Mouse (Mus musculus) urinary bladder, postnatal 10 days (tissue): Measurements from ENCODE around the gene Impg2.

Source experiments
- DNase-seq: peaks from one replicate; pipeline ENCODE4 v3.0.0; 2022; ENCODE audit warnings: low spot score

Gene Impg2

GRCm38 (mm10) chr16:56204051-56204450 is at the start of gene Impg2:
TSS of gene Impg2 (plus strand) at chr16:56204313.
- no peak for DNase-seq

- DNase-seq, result no peak
Observed at GRCm38 (mm10) chr16:56163466-56163865, 40.6 kb upstream of the Impg2 start.

- DNase-seq, result no peak
Observed at GRCm38 (mm10) chr16:56170247-56170646, 33.9 kb upstream of the Impg2 start.

- DNase-seq, result no peak
Observed at GRCm38 (mm10) chr16:56175867-56176581, 28.1 kb upstream of the Impg2 start.

- no peak for DNase-seq
Observed at GRCm38 (mm10) chr16:56186863-56187262, 17.2 kb upstream of the Impg2 start.

- no peak for DNase-seq
Observed at GRCm38 (mm10) chr16:56188198-56188597, 15.9 kb upstream of the Impg2 start.

GRCm38 (mm10) chr16:56212740-56213139 is 8.6 kb downstream of the Impg2 start:
- no peak for DNase-seq

- no peak for DNase-seq
Observed at GRCm38 (mm10) chr16:56227686-56228085, 23.6 kb downstream of the Impg2 start.

GRCm38 (mm10) chr16:56229455-56229854 is 25.3 kb downstream of the Impg2 start:
- DNase-seq, result no peak

GRCm38 (mm10) chr16:56231300-56231699 is 27.2 kb downstream of the Impg2 start:
- DNase-seq, result no peak

- no peak for DNase-seq
Observed at GRCm38 (mm10) chr16:56232736-56233135, 28.6 kb downstream of the Impg2 start.

GRCm38 (mm10) chr16:56246031-56246430 is 41.9 kb downstream of the Impg2 start:
- DNase-seq, result no peak

- no peak for DNase-seq
Observed at GRCm38 (mm10) chr16:56273917-56274316, 69.8 kb downstream of the Impg2 start.

GRCm38 (mm10) chr16:56279060-56279459 is 74.9 kb downstream of the Impg2 start:
- DNase-seq, result no peak

GRCm38 (mm10) chr16:56279752-56280151 is 75.6 kb downstream of the Impg2 start:
- no peak for DNase-seq

GRCm38 (mm10) chr16:56281336-56281735 is 77.2 kb downstream of the Impg2 start:
- no peak for DNase-seq

- DNase-seq, result no peak
Observed at GRCm38 (mm10) chr16:56283330-56283729, 79.2 kb downstream of the Impg2 start.

- DNase-seq, result no peak
Observed at GRCm38 (mm10) chr16:56283873-56284272, 79.8 kb downstream of the Impg2 start.

- no peak for DNase-seq
Observed at GRCm38 (mm10) chr16:56286076-56286475, 82.0 kb downstream of the Impg2 start.

- DNase-seq, result no peak
Observed at GRCm38 (mm10) chr16:56286977-56287376, 82.9 kb downstream of the Impg2 start.

GRCm38 (mm10) chr16:56294887-56295286 is 90.8 kb downstream of the Impg2 start:
- DNase-seq, result no peak

- no peak for DNase-seq
Observed at GRCm38 (mm10) chr16:56295888-56296648, 92.0 kb downstream of the Impg2 start.

- no peak for DNase-seq
Observed at GRCm38 (mm10) chr16:56298248-56298647, 94.1 kb downstream of the Impg2 start.
